Mouse (Mus musculus) heart, postnatal 0 days (tissue): ENCODE data around the gene Atp5j2. TPM values are rescaled to one million over a fixed set of nuclear protein-coding genes. Genes with fewer than 3 reads are reported as not detected.

Source experiments
- ATAC-seq: fragments of 200-750 bp; cut with Nextera tagmentation; 2 replicates; pipeline ENCODE4 v1.8.0; 2017; ENCODE audit warnings: low read depth, moderate number of reproducible peaks, moderate library complexity; ENCODE audit not compliant: insufficient read depth
- DNase-seq: peaks from one replicate; pipeline ENCODE4 v3.0.0-alpha.2; 2016; ENCODE audit warnings: low spot score
- H3K27ac ChIP-seq: fragments of 300-500 bp; sonication (generic); 2 replicates; pipeline ENCODE4 v1.5.1; 2014; ENCODE audit warnings: low read depth, mild to moderate bottlenecking
- H3K27me3 ChIP-seq: fragments of 300-500 bp; sonication (generic); 2 replicates; pipeline ENCODE4 v1.6.1; 2014; ENCODE audit warnings: low read length, mixed read lengths; ENCODE audit not compliant: control insufficient read depth, insufficient read depth
- H3K36me3 ChIP-seq: fragments of 300-500 bp; sonication (generic); replicated peaks from 2 replicates; pipeline ENCODE4 v1.6.1; 2014; ENCODE audit warnings: low read length, mixed read lengths; ENCODE audit not compliant: control insufficient read depth, insufficient read depth
- H3K4me1 ChIP-seq: fragments of 300-500 bp; sonication (generic); 2 replicates; pipeline ENCODE4 v1.6.1; 2014; ENCODE audit warnings: antibody characterized with exemption; ENCODE audit not compliant: control insufficient read depth, insufficient read depth
- H3K4me2 ChIP-seq: fragments of 300-500 bp; sonication (generic); 2 replicates; pipeline ENCODE4 v1.6.1; 2014; ENCODE audit warnings: low read depth, mild to moderate bottlenecking, low read length, moderate library complexity
- H3K4me3 ChIP-seq: fragments of 300-500 bp; sonication (generic); 2 replicates; pipeline ENCODE4 v1.5.1; 2014; ENCODE audit warnings: low read depth, low read length
- H3K9ac ChIP-seq: fragments of 300-500 bp; sonication (generic); replicated peaks from 2 replicates; pipeline ENCODE4 v1.6.1; 2014; ENCODE audit warnings: low read depth, low read length, mixed read lengths
- H3K9me3 ChIP-seq: fragments of 300-500 bp; sonication (generic); replicated peaks from 2 replicates; pipeline ENCODE4 v1.6.1; 2016; ENCODE audit warnings: low read length; ENCODE audit not compliant: control insufficient read depth
- CTCF ChIP-seq: IDR thresholded peaks from 2 replicates; pipeline ENCODE4 v1.5.1; 2016; ENCODE audit warnings: antibody characterized with exemption, control low read depth, low read depth
- EP300 ChIP-seq: IDR thresholded peaks from 2 replicates; pipeline ENCODE4 v1.6.1; 2016; ENCODE audit warnings: antibody characterized with exemption, low read depth
- WGBS: fragments of 180-500 bp; shearing (Covaris S2); extraction: QIAGEN DNeasy Blood & Tissue Kit; methylation state at CpG from one replicate; pipeline ENCODE4 v1.1.7; 2014; 5-methylcytosine and 5-hydroxymethylcytosine counted together
- polyA plus RNA-seq: library from polyadenylated mRNA; unstranded; fragments of >200 nt; fragmentation: Nextera tagmentation; extraction: Ambion mirVana; gene quantifications from 2 replicates; pipeline ENCODE4 v1.2.1, GENCODE M21; 2015
- total RNA-seq: library from RNA; depleted of rRNA; stranded (reverse); fragments of >200 nt; gene quantifications from 2 replicates; pipeline ENCODE4 v1.2.3, GENCODE M21; 2014; ENCODE audit warnings: low replicate concordance

Gene Atp5j2
- total and polyA plus RNA-seq, 2 experiments from 2014 or later, result 517 to 2,009 TPM

GRCm38 (mm10) chr5:145164710-145165109 lies 27.2 kb downstream of the Atp5j2 start:
- Histone ChIP-seq H3K36me3 (peaks cover 34% of the 10 kb centered on the region), H3K9ac (peak overlapping the region; percentile 35; the same call in 1 of the 2 replicates), H3K27me3 (no peaks in the 10 kb centered on the region), H3K4me1 (peaks cover 24% of the 10 kb centered on the region), H3K9me3 (no peaks in the 10 kb centered on the region), H3K27ac (peak overlapping the region; percentile 70), H3K4me3 (peak overlapping the region; percentile 12), H3K4me2 (peak overlapping the region; percentile 46)
- DNase-seq (peak; percentile 24), ATAC-seq (no peak)
- 28% methylated on average over 3 of the region's 3 CpGs for WGBS
- no peak for TF ChIP-seq EP300
- no peak for TF ChIP-seq CTCF

DNA sequence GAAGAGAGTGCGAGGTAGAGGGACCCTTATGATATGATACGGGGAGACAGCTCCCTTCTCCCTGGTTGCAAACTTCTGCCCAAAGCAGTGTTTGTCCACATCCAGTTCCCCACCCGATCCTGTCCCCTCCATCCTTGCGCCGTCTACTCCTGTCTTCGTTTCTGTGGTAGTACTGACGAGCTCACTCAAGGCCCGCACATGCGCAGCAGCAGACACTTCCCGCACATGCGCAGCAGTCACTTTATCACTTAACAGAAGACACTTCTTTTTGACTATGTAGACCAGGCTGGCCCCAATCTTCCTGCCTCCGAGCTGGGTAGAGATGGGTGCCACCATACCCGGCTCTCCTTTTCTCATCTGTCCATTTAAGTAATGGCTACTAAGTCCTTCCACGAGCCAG lies 30.5 kb downstream of the Atp5j2 start:
- no peak overlapping the region for H3K4me2 ChIP-seq
- ATAC-seq, result no peak
- 93% methylated on average over 14 of the region's 14 CpGs for WGBS
- no peaks in the 10 kb centered on the region for H3K9me3 ChIP-seq
- no peak overlapping the region for H3K4me3 ChIP-seq
- no peak for TF ChIP-seq EP300
- TF ChIP-seq CTCF, result no peak
- H3K36me3 ChIP-seq, result peaks cover 63% of the 10 kb centered on the region
- no peak overlapping the region for H3K9ac ChIP-seq
- no peak for DNase-seq
- H3K27me3 ChIP-seq, result no peaks in the 10 kb centered on the region
- peaks cover 12% of the 10 kb centered on the region for H3K4me1 ChIP-seq
- H3K27ac ChIP-seq, result no peak overlapping the region

GRCm38 (mm10) chr5:145152690-145153089 lies 39.2 kb downstream of the Atp5j2 start:
- ATAC-seq, result no peak
- H3K4me2 ChIP-seq, result no peak overlapping the region
- H3K9me3 ChIP-seq, result no peaks in the 10 kb centered on the region
- H3K9ac ChIP-seq, result no peak overlapping the region
- H3K4me1 ChIP-seq, result no peaks in the 10 kb centered on the region
- WGBS, result 90% methylated on average over 5 of the region's 5 CpGs
- TF ChIP-seq CTCF, result no peak
- no peak for TF ChIP-seq EP300
- no peak overlapping the region for H3K27ac ChIP-seq
- no peak overlapping the region for H3K4me3 ChIP-seq
- no peak for DNase-seq
- peaks cover 93% of the 10 kb centered on the region for H3K36me3 ChIP-seq
- H3K27me3 ChIP-seq, result no peaks in the 10 kb centered on the region

GRCm38 (mm10) chr5:145149294-145149693 lies 42.6 kb downstream of the Atp5j2 start:
- no peak overlapping the region for H3K9ac ChIP-seq
- H3K4me2 ChIP-seq, result no peak overlapping the region
- no peak overlapping the region for H3K4me3 ChIP-seq
- peaks cover 100% of the 10 kb centered on the region for H3K36me3 ChIP-seq
- DNase-seq, result no peak
- no peaks in the 10 kb centered on the region for H3K9me3 ChIP-seq
- 64% methylated on average over 6 of the region's 6 CpGs for WGBS
- H3K27ac ChIP-seq, result no peak overlapping the region
- H3K4me1 ChIP-seq, result no peaks in the 10 kb centered on the region
- ATAC-seq, result no peak
- no peaks in the 10 kb centered on the region for H3K27me3 ChIP-seq
- no peak for TF ChIP-seq CTCF
- no peak for TF ChIP-seq EP300

DNA sequence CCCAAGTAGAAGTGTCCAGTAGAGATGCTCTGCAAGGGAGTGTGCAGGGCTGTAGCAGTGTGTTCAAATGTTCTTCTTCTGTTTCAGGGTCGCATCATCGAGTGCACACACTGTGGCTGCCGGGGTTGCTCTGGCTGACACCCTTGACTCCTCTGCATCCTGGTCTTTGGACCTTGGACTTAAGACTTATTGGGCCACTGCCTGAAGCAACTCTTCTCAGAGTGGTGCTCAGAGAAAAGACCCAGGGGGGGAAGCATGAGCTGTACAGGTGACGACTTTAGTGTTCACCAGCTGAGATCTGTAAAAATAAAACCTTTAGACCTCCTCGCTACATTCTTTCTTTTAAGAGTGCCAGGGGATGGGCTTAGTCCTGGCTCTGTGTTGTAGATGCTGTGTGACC lies 44.1 kb downstream of the Atp5j2 start:
- WGBS, result 76% methylated on average over 5 of the region's 5 CpGs
- Histone ChIP-seq H3K4me1 (no peaks in the 10 kb centered on the region), H3K36me3 (peaks cover 100% of the 10 kb centered on the region), H3K4me2 (no peak overlapping the region), H3K9me3 (no peaks in the 10 kb centered on the region), H3K27me3 (no peaks in the 10 kb centered on the region), H3K4me3 (no peak overlapping the region), H3K9ac (no peak overlapping the region), H3K27ac (no peak overlapping the region)
- DNase-seq, result no peak
- ATAC-seq, result no peak
- TF ChIP-seq CTCF, result no peak
- no peak for TF ChIP-seq EP300

DNA sequence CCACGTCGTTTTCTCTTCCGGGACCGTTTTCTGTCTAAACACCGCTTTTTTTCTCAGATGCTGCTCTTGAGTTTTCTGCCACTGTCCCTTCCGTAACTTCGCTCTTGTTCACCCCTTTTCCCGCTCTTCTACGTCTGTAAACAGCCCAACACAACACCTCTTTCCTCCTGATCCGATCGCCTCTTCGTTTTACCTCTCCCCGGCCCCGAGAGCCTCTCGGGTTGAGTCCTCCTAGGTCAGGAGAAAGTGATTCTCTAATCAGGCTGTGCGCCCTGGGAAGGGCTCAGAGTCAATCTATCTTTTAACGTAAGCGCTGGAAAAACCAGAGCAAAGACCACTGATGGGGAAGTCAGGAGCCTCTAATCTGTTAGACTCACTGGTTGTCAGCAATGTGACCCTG lies 51.3 kb downstream of the Atp5j2 start:
- no peak for TF ChIP-seq CTCF
- TF ChIP-seq EP300, result no peak
- no peaks in the 10 kb centered on the region for H3K27me3 ChIP-seq
- H3K9me3 ChIP-seq, result no peaks in the 10 kb centered on the region
- peak overlapping the region; percentile 85 for H3K4me2 ChIP-seq
- DNase-seq (no peak), ATAC-seq (no peak)
- WGBS, result under 1% methylated on average over 18 of the region's 18 CpGs
- H3K4me1 ChIP-seq, result peaks cover 16% of the 10 kb centered on the region
- peak overlapping the region; percentile 90 for H3K4me3 ChIP-seq
- H3K36me3 ChIP-seq, result peaks cover 54% of the 10 kb centered on the region
- peak overlapping the region; percentile 82 for H3K9ac ChIP-seq
- H3K27ac ChIP-seq, result peak overlapping the region; percentile 88
